Mouse (Mus musculus): ENCODE measurements around the gene Fam168a. TPM values are rescaled to one million over a fixed set of nuclear protein-coding genes. Genes with fewer than 3 reads are reported as not detected.

Fam168a gene
- polyA plus RNA-seq, 1 experiment = 127 TPM

DNA sequence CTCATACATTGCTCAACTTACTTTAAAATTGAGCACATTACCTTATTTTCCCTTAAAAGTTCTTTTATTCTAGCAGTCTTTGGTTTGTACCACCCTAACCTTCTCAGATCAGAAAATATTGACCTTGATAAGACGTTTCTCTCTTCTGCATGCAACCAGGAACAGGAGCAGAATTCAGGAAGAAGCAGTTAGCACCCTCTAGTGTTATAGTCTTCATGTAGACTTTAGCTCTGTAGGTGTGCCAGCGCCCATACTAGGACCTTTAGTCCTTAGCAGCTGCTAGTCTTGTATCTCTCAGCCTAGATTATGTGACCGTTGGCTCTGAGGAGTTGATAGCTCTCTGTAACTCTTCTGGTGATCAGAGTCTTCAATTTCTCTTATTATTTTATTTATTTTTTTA is 92.4 kb downstream of the Fam168a start:
- H3K4me3 ChIP-seq (replicated peaks; ENCODE audit: insufficient read depth, low read depth, low read length) = no peak overlapping the region
- DNase-seq = peak in 1 of 2 experiments; percentile 42
- no peaks in the 10 kb centered on the region for H3K27me3 ChIP-seq (ENCODE audit: control insufficient read depth, insufficient read depth, low read length)
- no peaks in the 10 kb centered on the region for H3K4me1 ChIP-seq (ENCODE audit: control insufficient read depth, insufficient read depth, low read length)
- TF ChIP-seq CTCF (IDR thresholded peaks at IDR 0.05; ENCODE audit: borderline replicate concordance, insufficient read depth, low read depth, low read length) = peak; percentile 33; the same call in 1 of the 2 replicates
- no peak for TF ChIP-seq POLR2A (IDR thresholded peaks at IDR 0.05; ENCODE audit: borderline replicate concordance, insufficient read depth, low read length)
- no peak overlapping the region for H3K27ac ChIP-seq (ENCODE audit: insufficient read depth, low read length)
- WGBS = 34% methylated on average over 3 of the region's 3 CpGs

DNA sequence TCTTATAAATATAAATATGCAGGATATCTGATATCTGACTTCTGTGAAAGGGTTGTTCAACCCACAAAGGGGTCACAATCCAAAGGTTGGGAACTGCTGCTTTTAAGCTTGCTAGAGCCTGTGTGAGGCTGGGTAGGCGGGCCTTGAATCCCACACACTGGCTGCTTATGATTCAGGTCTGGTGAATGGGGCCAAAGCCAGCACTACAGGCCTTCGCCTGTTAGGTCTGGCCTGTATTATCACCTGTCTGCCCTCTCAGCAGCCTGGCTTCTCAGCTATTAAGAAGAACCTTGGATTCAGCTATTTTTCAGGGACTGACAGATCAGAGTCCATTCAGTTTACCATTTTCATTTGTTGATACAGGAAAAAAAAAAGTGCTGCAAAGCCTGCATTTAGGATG is 99.0 kb downstream of the Fam168a start:
- WGBS = 17% methylated on average over 2 of the region's 2 CpGs
- no peaks in the 10 kb centered on the region for H3K27me3 ChIP-seq (ENCODE audit: control insufficient read depth, insufficient read depth, low read length)
- peaks cover 12% of the 10 kb centered on the region for H3K4me1 ChIP-seq (ENCODE audit: control insufficient read depth, insufficient read depth, low read length)
- no peak overlapping the region for H3K27ac ChIP-seq (ENCODE audit: insufficient read depth, low read length)
- no peak overlapping the region for H3K4me3 ChIP-seq (replicated peaks; ENCODE audit: insufficient read depth, low read depth, low read length)
- TF ChIP-seq CTCF (IDR thresholded peaks at IDR 0.05; ENCODE audit: borderline replicate concordance, insufficient read depth, low read depth, low read length) = no peak
- TF ChIP-seq POLR2A (IDR thresholded peaks at IDR 0.05; ENCODE audit: borderline replicate concordance, insufficient read depth, low read length) = no peak
- peak; percentile 30 to 52 for DNase-seq

DNA sequence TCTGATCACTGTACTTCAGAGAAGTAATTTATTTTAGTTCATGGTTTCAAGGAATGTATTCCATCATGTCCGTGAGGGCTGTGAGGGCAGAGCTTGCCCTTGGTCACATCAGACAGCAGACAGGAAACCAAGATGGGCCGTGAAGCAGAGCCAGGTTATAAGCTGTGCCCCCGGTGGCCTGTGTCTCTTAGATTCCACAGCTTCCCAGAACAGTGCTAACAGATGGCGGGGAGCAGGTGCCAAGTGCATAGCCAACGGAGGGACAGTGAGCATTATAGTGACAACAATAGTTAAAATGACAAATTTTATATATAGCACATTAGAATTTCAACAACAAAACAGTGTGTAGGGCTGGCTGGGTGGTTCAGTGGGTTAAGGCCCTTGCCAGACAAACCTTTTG is 105.5 kb downstream of the Fam168a start:
- H3K27me3 ChIP-seq (ENCODE audit: control insufficient read depth, insufficient read depth, low read length) = no peaks in the 10 kb centered on the region
- no peak overlapping the region for H3K4me3 ChIP-seq (replicated peaks; ENCODE audit: insufficient read depth, low read depth, low read length)
- H3K27ac ChIP-seq (ENCODE audit: insufficient read depth, low read length) = 0 out of 2 replicates have a peak overlapping the region, but pooled peaks have one; percentile 26
- no peak for TF ChIP-seq CTCF (IDR thresholded peaks at IDR 0.05; ENCODE audit: borderline replicate concordance, insufficient read depth, low read depth, low read length)
- TF ChIP-seq POLR2A (IDR thresholded peaks at IDR 0.05; ENCODE audit: borderline replicate concordance, insufficient read depth, low read length) = no peak
- 8% methylated on average over 5 of the region's 5 CpGs for WGBS
- DNase-seq = peak; percentile 87 to 90
- peaks cover 8% of the 10 kb centered on the region for H3K4me1 ChIP-seq (ENCODE audit: control insufficient read depth, insufficient read depth, low read length)

DNA sequence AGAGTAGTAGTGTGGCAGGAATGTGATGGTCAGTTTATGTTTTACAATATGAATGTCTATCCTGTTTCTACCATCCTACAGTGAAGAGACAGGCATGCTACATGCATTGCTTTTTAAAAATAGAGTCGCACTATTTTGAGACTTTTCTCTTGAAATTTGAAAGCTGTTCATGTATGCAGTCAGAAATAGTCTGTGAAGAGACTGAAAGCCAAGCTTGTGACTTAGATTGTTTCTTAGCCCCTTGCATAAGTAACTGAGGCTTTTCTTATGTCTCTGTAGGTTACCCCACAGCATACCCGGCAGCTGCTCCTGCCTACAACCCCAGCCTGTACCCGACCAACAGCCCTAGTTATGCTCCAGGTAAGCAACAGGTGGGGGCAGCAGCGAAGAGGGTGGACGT is 106.2 kb downstream of the Fam168a start:
- no peak for DNase-seq
- peaks cover 8% of the 10 kb centered on the region for H3K4me1 ChIP-seq (ENCODE audit: control insufficient read depth, insufficient read depth, low read length)
- H3K4me3 ChIP-seq (replicated peaks; ENCODE audit: insufficient read depth, low read depth, low read length) = no peak overlapping the region
- 90% methylated on average over 5 of the region's 5 CpGs for WGBS
- TF ChIP-seq CTCF (IDR thresholded peaks at IDR 0.05; ENCODE audit: borderline replicate concordance, insufficient read depth, low read depth, low read length) (no peak), POLR2A (IDR thresholded peaks at IDR 0.05; ENCODE audit: borderline replicate concordance, insufficient read depth, low read length) (no peak)
- no peak overlapping the region for H3K27ac ChIP-seq (ENCODE audit: insufficient read depth, low read length)
- no peaks in the 10 kb centered on the region for H3K27me3 ChIP-seq (ENCODE audit: control insufficient read depth, insufficient read depth, low read length)

DNA sequence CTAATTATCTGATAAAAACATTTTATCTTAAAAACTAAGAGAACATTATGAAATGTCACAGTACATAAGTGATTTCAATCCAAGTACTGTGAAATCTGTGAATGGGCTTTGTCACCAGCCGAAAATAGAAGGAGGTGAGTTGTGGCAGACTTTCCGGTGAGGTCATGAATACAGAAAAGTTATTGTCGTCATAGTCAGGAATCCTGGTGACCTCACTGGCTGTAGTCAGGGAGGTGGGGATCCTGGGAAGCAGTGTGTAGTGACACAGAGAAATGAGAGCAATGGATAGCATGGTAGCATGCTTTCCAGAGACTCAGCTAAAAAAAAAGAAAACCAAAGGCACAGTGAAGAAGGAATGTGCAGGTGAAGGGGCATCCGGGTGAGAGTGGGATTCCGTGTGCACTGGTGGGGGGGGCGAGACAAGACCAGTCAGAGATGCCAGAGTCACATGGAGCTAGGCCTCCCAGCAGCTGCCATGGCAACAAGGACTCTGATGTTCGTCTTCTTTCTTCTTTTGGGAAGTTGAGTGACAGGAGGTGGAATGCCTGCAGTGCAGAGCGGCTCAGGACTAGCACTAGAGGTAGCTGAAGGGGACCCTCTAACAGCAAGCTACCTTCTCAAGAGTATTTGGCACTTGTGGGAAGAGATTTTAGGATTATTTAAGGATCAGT is 109.6 kb downstream of the Fam168a start:
- no peak for TF ChIP-seq CTCF (IDR thresholded peaks at IDR 0.05; ENCODE audit: borderline replicate concordance, insufficient read depth, low read depth, low read length)
- no peak for TF ChIP-seq POLR2A (IDR thresholded peaks at IDR 0.05; ENCODE audit: borderline replicate concordance, insufficient read depth, low read length)
- no peak overlapping the region for H3K4me3 ChIP-seq (replicated peaks; ENCODE audit: insufficient read depth, low read depth, low read length)
- WGBS = 41% methylated on average over 8 of the region's 8 CpGs
- H3K4me1 ChIP-seq (ENCODE audit: control insufficient read depth, insufficient read depth, low read length) = peaks cover 2% of the 10 kb centered on the region; the same call in 1 of the 2 replicates
- no peak overlapping the region for H3K27ac ChIP-seq (ENCODE audit: insufficient read depth, low read length)
- no peak for DNase-seq
- no peaks in the 10 kb centered on the region for H3K27me3 ChIP-seq (ENCODE audit: control insufficient read depth, insufficient read depth, low read length)

DNA sequence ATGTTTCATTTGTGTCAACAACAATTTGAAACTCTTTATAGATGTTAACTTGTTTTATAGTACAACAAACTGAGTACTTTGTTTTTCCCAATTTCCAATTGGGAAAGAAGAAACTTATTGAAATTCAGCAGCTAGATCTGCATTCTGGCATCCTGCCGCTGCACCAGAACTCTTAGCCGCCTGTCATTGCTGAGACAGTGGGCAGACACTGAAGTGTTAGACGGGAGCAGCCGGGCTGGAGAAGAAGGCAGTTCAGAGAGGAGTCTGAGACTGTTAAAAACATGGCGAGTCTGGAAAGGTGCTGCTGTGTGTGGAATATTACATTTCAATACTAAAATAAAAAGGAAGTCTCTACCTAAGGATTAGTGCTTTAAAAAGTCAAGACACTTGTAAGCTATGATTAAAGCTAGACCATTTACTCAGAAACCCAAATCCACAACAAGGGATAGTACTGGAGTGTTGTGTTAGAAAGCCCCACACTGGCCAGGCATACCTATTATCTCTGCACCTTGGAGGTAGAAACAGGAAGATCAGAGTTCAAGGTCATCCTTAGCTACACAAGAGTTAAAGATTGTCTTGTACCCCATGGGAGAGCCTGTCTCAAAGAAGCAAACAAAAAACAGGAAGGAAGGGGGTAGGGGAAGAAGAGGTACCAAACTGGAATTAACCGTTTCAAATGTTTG is 110.5 kb downstream of the Fam168a start:
- no peak for TF ChIP-seq CTCF (IDR thresholded peaks at IDR 0.05; ENCODE audit: borderline replicate concordance, insufficient read depth, low read depth, low read length)
- no peak for TF ChIP-seq POLR2A (IDR thresholded peaks at IDR 0.05; ENCODE audit: borderline replicate concordance, insufficient read depth, low read length)
- peak in 1 of 2 experiments; percentile 33 for DNase-seq
- 25% methylated on average over 6 of the region's 6 CpGs for WGBS
- Histone ChIP-seq H3K27me3 (ENCODE audit: control insufficient read depth, insufficient read depth, low read length) (no peaks in the 10 kb centered on the region), H3K27ac (ENCODE audit: insufficient read depth, low read length) (no peak overlapping the region), H3K4me1 (ENCODE audit: control insufficient read depth, insufficient read depth, low read length) (no peaks in the 10 kb centered on the region; the same call in 1 of the 2 replicates), H3K4me3 (replicated peaks; ENCODE audit: insufficient read depth, low read depth, low read length) (no peak overlapping the region)

DNA sequence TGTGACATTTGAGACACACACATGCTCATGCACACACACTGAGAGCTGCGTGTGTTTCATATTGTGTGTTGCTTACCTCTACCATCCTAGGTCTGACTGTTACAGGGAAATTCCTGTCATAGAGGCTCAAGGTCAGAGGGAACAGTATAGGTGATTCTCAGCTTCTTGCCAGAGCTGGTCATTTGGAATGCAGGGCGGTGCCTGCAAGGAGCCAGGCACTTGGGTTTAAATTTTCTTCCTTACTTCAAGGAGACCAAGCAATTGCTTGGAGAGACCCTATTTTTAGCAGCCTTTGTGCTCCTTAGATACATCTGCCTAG is 111.0 kb downstream of the Fam168a start:
- no peaks in the 10 kb centered on the region for H3K27me3 ChIP-seq (ENCODE audit: control insufficient read depth, insufficient read depth, low read length)
- no peaks in the 10 kb centered on the region; the same call in 1 of the 2 replicates for H3K4me1 ChIP-seq (ENCODE audit: control insufficient read depth, insufficient read depth, low read length)
- no peak for DNase-seq
- TF ChIP-seq CTCF (IDR thresholded peaks at IDR 0.05; ENCODE audit: borderline replicate concordance, insufficient read depth, low read depth, low read length) (no peak), POLR2A (IDR thresholded peaks at IDR 0.05; ENCODE audit: borderline replicate concordance, insufficient read depth, low read length) (no peak)
- no peak overlapping the region for H3K4me3 ChIP-seq (replicated peaks; ENCODE audit: insufficient read depth, low read depth, low read length)
- no peak overlapping the region for H3K27ac ChIP-seq (ENCODE audit: insufficient read depth, low read length)
- WGBS = 82% methylated on average over 2 of the region's 2 CpGs

All from cerebellum, adult 2 months (tissue).